Mouse (Mus musculus) frontal cortex, adult 2 months (tissue): ENCODE results near the gene Safb2. TPM values are rescaled to one million over a fixed set of nuclear protein-coding genes. Genes with fewer than 3 reads are reported as not detected.
"Not testable (repeated sequence)": the region's sequence is repeated elsewhere in the genome, so short reads cannot be mapped to it uniquely, and the experiment has no call there.

Source experiments
- DNase-seq, 2 experiments: peaks; one replicate each; pipeline ENCODE4 v3.0.0; 2022; ENCODE audit warnings: low spot score in 1 of 2; ENCODE audit errors: extremely low spot score in 1 of 2
- polyA plus RNA-seq: library from polyadenylated mRNA; depleted of rRNA; stranded (reverse); fragments of >200 nt; gene quantifications from 2 replicates; pipeline ENCODE4 v1.2.3, GENCODE M21; 2012; rRNA removed

Gene Safb2
- 160 and 162 TPM in 2 replicates for polyA plus RNA-seq

DNA sequence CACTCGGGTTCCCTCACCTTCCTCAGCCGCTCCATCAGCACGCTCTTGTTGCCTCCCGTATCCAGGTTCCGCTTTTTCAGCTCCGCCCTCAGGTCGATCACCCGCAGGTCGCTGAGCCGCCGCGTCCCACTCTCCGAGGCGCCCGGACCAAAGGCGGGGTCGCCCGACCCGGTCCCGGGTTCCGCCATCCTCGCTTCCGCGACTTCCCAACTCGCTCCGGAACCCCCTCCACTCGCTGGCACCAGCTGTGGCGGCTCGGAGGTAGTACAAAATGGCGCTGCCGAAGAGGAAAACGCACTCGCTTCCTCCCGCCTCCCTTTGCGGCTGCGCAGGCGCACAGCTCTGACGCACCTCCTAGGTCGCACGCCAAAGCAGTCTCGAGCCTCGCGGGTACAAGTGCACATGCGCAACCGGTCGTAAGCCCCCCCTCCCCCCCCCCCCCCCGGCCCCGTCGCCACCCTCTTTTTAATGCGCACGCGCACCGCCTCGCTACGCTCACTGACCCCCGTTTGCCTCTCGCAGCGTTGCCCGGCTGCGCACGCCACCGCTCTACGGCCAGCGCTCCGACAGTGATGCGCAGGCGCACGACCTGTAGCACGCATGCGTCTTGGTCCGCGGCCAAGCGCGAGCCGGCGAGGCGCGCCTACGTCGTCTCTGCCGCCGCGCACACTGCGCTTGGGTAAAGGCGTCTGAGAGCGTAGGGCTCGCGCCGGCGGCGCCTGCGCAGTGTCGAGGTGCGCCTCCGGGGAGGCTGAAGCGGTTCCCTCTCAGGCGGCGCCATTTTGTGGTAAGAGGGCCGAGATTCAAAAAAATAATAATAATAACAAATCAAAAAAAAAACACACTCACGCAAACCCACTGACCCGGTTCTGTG is at the start of gene Safb2, which contains the start of gene Safb:
Gene Safb2, minus strand, starts transcription at position 329 of the 874 bp plus-strand sequence.
Gene Safb, plus strand, starts transcription at position 569 of the 874 bp plus-strand sequence.
- peak; percentile 98 to 99 for DNase-seq

DNA sequence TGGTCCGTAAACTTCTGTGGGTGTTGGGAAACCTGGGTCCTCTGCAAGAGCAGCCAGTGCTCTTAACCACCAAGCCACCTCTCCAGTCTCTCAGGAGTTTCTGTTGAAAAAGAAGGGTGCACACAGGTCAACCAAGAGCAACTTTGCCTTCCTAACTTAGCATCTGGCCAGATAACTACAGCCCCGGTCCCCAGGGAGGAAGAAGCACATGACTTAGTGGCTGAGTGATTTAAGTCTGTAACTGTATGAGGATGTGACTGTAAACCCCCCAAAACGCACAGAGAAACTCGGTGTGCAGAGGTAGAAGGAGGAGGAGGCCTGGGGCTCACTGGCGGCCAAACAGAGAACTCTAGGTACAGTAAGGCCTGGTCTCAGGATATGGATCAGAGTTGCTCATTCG is 49.6 kb upstream of the Safb2 start:
- DNase-seq, result no peak

DNA sequence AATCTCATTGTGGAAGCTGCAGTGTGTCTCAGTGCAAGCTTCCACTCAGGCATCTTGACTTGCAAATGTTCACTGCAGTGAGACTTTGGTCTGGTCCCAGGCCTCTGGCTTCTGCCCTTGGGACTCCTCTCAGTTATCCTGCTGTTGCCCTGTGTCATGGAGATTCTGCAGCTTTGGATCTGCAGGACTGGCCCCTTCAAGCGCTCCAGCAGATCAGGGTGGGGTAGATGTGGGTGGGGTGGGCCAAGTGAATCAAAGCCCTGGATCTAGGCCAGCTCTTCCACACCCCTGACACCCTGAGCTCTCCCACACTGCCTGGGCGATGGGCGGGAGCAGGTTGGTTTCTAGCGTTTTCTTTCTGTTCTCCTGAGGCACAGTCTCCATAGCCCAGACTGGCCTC is 47.4 kb upstream of the Safb2 start:
- no peak for DNase-seq

DNA sequence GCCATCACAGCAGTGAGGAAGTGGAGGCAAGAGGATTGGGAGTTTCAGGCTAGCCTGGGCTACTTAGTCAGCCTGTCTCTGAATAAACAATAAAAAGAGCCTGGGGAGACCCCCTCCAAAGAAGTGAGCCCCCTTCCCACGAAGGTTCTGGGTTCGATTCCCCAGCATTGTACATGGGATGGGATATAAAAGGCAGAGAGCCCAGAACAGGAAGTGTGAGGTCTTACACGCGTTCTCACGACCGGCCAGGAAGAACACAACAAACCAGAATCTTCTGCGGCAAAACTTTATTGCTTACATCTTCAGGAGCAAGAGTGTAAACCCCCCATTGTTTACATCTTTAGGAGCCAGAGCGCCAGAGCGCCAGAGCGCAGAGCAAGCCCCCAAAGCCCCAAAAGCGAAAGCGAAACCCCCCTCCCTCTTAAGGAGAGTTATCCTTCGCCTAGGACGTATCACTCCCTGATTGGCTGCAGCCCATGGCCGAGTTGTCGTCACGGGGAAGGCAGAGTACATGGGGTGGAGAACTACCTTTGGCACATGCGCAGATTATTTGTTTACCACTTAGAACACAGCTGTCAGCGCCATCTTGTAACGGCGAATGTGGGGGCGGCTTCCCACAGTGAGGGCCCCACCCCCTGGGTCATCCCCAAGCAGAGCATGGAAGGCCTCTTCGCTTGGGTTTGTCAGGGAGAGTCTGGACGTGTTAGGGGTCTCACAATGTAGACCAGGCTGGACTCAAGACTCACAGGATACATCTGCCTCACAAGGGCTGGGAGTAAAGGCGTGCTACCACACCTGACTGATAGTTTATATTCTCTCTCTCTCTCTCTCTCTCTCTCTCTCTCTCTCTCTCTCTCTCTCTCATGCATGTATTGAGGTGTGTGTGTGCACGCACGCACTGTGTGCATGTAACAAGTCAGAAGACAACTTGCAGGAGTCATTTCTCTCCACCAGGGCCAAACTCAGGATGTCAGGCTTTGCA is 45.7 kb upstream of the Safb2 start:
- not testable (repeated sequence) for DNase-seq

DNA sequence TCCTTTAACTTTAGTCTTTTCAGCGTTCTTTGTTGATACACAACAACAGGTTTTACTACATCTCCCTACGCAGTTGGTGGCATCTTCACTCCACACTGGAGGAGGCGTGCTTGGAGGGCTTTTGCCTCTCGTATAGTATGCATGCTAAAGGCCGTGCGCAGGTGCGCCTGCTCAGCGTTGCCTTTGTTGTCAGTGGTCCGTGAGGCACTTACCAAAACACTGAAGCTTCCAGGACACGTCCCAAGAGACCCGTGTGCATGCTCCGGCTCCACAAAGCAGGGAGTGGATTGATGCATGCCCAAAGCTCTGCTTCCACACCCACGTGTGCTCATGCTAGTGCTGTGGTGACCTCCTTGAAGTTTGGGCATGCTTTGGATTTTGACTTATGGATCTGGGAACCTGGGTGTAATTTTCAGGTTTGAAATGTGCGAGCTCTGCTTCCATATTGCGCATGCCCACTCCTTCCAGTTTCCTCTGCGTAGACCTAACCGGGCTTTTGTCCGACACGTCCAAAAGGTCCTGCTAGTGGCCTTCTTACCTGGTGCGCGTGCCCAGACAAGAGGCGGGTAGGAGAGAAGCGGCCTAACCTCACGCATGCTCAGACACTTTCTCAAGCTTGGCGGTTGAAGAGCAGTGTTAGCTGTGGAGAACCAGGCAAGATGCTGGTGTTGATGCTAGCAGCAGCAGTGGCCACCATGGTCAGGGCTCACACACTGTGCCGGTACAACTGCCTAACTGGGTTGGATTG is 43.3 kb upstream of the Safb2 start, which contains the start of gene Catsperd:
Gene Catsperd, plus strand, starts transcription at position 614 of the 748 bp plus-strand sequence.
- no peak for DNase-seq

DNA sequence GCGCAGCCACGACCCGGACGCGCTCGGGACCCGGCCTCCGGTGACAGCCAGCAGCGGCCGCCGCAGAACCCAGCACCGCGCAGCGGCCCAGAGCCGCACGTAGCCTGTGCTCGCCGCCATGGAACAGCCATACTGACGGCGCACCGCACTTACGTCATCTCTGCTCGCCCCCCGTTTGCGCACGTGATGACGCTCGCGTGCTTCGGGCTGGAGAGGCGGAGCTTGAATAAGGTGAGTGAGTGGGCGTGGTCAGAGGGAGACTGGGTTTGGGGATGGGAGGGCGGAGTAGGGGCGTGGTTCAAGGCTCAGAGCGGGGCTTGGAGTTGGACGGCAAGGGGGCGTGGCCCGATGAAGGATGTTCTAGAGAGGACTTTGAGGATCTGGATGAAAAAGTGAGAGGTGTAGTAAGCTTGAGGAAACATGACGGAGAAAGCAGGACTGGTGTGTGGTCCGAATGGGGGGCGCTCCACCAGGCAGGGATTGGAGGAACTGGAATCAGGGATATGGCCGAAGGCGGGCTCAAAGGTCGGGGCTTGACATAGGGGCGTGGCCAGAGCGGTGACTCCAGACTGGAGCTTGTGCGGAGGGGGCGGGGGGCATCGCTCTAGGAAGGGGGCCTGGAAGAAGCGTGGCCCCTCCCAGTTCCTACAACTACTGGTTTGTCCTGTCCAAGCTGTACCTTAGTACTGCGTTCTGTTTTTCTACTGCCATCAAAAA is 42.5 kb upstream of the Safb2 start, which contains the start of gene Lonp1:
Gene Lonp1, minus strand, starts transcription at position 134 of the 717 bp plus-strand sequence.
- peak; percentile 94 to 98 for DNase-seq

- DNase-seq, result no peak
Measured at GRCm38 (mm10) chr17:56626260-56626659, 41.9 kb upstream of the Safb2 start.

GRCm38 (mm10) chr17:56625495-56625894 is 41.1 kb upstream of the Safb2 start:
- no peak for DNase-seq

- no peak for DNase-seq
Measured at GRCm38 (mm10) chr17:56617628-56618027, 33.2 kb upstream of the Safb2 start.

DNA sequence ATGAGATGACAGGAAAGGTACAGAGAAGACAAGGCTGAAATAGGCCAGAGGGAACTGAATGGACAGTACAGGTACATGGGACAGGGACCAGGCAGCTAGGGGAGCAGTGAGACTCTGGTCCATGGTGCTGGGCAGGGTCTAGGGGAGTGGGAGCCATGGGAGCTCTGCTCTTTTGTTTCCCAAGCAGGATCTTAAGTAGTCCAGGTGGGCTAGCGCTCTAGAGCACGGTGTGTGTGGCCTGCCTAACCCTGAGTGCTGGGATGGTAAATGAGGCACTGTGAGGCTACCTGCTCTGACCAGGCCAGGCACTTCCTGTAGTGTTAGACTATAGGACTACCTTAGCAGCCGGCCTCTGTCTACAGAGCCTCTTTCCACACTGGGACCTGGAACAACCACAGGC is 32.3 kb upstream of the Safb2 start:
- no peak for DNase-seq

- DNase-seq, result no peak
Measured at GRCm38 (mm10) chr17:56615792-56616191, 31.4 kb upstream of the Safb2 start.

GRCm38 (mm10) chr17:56615136-56615784 is 30.9 kb upstream of the Safb2 start:
- no peak for DNase-seq

- no peak for DNase-seq
Measured at GRCm38 (mm10) chr17:56614391-56615135, 30.2 kb upstream of the Safb2 start.

- DNase-seq, result not testable (repeated sequence)
Measured at GRCm38 (mm10) chr17:56613893-56614292, 29.5 kb upstream of the Safb2 start.

DNA sequence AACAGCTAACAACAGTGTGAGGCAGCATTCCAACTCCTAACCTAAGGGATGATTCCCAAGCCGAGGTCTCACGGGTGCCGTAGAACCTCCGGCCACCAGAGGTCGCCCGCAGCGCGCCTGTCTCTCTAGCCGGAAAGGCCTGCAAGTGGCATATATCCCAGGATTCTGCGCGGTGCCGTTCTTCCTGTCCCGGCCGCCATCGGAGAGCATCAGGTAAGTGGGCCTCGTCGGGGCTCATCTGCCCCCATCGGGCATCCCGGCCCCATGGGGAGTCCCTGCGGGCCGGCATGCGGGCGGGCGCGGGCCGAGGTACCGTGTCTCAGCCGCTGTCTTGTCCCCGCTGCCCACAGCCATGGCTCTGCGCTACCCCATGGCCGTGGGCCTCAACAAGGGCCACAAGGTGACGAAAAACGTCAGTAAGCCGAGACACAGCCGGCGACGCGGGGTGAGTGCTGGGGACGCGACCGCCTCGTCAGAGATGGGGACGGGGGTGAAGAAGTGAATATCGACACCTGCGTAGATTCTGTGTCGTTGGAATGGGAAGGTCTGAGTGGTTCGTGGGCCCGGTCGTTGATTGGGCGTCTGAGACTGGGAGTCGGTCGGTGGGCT is 29.0 kb upstream of the Safb2 start, which contains the start of gene Rpl36:
Gene Rpl36, plus strand, starts transcription at position 181 of the 609 bp plus-strand sequence.
- peak; percentile 90 to 99 for DNase-seq

DNA sequence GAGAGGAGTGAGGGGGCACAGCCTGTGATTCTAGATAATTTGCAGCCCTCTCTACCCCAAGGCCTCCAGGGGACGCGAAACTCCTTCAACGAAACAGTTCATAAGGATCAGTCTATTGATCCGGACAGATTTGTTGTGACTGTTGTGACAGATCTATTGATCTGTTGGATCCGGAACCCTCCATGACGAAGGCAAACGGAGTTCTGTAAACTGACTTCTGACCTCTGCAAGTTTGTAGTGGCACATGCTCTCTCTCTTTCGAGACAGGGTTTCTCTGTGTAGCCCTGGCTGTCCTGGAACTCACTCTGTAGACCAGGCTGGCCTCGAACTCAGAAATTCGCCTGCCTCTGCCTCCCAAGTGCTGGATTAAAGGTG is 28.2 kb upstream of the Safb2 start:
- not testable (repeated sequence) for DNase-seq

DNA sequence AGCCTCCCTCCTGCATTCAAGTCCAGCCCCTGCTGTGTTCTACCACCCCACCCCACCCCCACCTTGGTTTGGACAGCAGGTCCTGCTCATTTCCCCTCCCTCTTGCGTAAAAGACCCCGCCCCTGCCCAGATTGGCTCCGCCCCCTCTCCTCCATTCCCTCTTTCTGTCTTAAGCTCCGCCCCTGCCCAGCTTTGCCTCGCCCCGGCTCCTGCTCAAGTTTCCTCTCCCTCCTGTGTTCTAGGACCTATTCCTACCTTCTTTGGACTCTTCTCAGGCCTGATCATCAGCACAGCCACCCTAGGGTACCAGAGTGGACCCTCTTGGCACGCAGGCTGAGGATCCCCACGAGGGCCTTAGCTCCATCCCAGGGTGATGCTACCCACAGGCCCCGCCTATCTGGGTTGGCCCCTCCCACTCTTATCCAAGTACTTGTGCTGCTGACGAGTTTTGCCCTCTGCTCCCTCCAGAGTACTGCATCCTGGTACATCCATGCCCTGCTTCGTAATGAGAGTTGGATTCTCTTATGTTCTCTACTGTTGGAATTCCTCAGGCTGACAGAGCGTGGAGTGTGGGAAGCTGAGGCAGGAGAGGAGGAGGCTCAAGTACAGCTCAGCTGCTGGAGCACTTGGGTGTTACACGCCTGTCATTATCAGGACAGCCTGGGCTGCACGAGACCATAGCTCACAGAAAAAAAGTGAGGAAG is 27.6 kb upstream of the Safb2 start:
- no peak for DNase-seq
